Mouse (Mus musculus) ovary, postnatal 36 days (tissue): ENCODE measurements around the gene Ppm1m.

Experiments
- DNase-seq: peaks from one replicate; pipeline ENCODE4 v3.0.0; 2022; ENCODE audit warnings: low spot score, mixed read lengths

The Ppm1m gene

GRCm38 (mm10) chr9:106216971-106217370 lies 17.4 kb upstream of the Ppm1m start:
- DNase-seq = no peak

GRCm38 (mm10) chr9:106215341-106216125 lies 16.0 kb upstream of the Ppm1m start:
- no peak for DNase-seq

- DNase-seq = no peak
Measured at GRCm38 (mm10) chr9:106212594-106212981, 13.0 kb upstream of the Ppm1m start.

GRCm38 (mm10) chr9:106211680-106212593 lies 12.4 kb upstream of the Ppm1m start:
- peak; percentile 88 for DNase-seq

- DNase-seq = no peak
Measured at GRCm38 (mm10) chr9:106210853-106211609, 11.5 kb upstream of the Ppm1m start.

GRCm38 (mm10) chr9:106209954-106210353 lies 10.4 kb upstream of the Ppm1m start:
- no peak for DNase-seq

GRCm38 (mm10) chr9:106208181-106208580 lies 8.6 kb upstream of the Ppm1m start:
- DNase-seq = no peak

GRCm38 (mm10) chr9:106206515-106206914 lies 7.0 kb upstream of the Ppm1m start:
- no peak for DNase-seq

GRCm38 (mm10) chr9:106205713-106206290 lies 6.3 kb upstream of the Ppm1m start:
- DNase-seq = no peak

- no peak for DNase-seq
Measured at GRCm38 (mm10) chr9:106203990-106204851, 4.7 kb upstream of the Ppm1m start.

- DNase-seq = peak; percentile 95
Measured at GRCm38 (mm10) chr9:106202819-106203636, 3.5 kb upstream of the Ppm1m start, which contains the start of gene Twf2. TSS of gene Twf2 (plus strand) at chr9:106203108.

- no peak for DNase-seq
Measured at GRCm38 (mm10) chr9:106201895-106202294, 2.3 kb upstream of the Ppm1m start.

GRCm38 (mm10) chr9:106198962-106199458 lies 536 bp downstream of the Ppm1m start:
- DNase-seq = peak; percentile 80

GRCm38 (mm10) chr9:106197732-106198131 lies 1.8 kb downstream of the Ppm1m start:
- DNase-seq = no peak

- DNase-seq = no peak
Measured at GRCm38 (mm10) chr9:106197081-106197713, 2.3 kb downstream of the Ppm1m start.

- DNase-seq = no peak
Measured at GRCm38 (mm10) chr9:106195693-106196092, 3.9 kb downstream of the Ppm1m start.

GRCm38 (mm10) chr9:106193930-106194807 lies 5.4 kb downstream of the Ppm1m start:
- DNase-seq = no peak

- no peak for DNase-seq
Measured at GRCm38 (mm10) chr9:106192998-106193397, 6.5 kb downstream of the Ppm1m start.
